Mouse (Mus musculus): Measurements from ENCODE around the gene Ankrd65. TPM values are rescaled to one million over a fixed set of nuclear protein-coding genes. Genes with fewer than 3 reads are reported as not detected.

Gene Ankrd65
- polyA plus RNA-seq (2014; fragmentation: Illumina TruSeq; extraction: RNeasy Lipid Tissue Mini Kit (QIAGEN cat#74804)) = not detected

DNA sequence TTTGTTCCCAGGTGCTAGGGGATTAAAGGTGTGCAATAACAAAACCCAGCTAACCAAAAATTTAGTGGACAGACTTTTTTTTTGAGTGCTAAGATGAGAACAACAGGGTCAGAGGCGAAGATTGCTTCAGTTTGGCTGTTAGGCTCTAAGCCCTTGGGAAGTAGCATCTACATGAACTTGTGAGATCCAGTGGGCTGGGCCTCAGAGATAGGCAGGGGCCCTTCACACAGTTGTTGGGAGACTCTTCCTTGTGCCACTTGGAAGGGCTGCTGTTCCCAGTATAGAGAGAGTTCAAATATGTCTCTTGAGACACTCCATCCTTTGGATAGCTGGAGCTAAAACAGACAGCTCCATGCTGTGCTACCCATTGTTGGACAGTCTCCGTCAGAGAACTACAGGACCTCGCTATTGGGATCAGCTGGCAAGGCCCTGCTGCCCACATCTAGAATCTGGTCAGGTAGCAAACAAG is at the start of gene Ankrd65:
Gene Ankrd65, plus strand, starts transcription at position 419 of the 469 bp plus-strand sequence.

DNA sequence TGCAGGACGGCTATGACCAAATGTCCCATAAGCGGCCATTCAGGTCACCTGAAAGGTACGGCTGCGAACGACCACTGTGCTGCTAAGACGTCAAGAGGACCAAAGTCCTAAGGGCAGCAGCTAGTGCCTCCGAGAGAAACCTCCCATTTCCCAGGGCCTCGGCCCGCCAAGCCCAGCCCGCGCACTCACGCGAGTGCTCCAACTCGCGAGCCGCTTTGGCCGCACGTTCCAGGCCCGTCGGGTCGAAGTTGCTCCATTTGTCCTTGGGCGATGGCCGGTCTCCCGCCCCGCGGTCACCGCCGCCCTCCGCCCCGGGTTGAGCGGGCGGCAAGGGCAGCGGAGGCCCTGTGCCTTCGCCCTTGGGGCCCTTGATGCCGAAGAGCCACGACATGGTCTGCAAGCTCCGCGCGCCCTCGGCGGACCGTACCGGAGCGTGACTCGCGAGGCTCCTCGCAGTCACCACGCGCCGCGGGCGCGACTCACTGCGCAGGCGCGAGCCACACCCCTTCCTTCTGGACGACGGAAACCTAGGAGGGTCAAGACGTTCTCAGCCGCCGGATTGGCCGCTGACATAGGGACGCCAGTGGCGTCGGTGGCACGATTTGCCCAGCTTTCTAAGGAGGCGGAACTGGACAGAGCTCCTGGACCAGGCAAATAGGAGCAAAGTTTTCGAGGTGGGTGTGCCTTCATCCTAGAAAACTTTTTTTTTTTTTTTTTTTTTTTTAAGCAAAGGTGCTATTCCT is 29.5 kb upstream of the Ankrd65 start, which contains the start of gene Atad3a:
Gene Atad3a, minus strand, starts transcription at position 481 of the 743 bp plus-strand sequence.

DNA sequence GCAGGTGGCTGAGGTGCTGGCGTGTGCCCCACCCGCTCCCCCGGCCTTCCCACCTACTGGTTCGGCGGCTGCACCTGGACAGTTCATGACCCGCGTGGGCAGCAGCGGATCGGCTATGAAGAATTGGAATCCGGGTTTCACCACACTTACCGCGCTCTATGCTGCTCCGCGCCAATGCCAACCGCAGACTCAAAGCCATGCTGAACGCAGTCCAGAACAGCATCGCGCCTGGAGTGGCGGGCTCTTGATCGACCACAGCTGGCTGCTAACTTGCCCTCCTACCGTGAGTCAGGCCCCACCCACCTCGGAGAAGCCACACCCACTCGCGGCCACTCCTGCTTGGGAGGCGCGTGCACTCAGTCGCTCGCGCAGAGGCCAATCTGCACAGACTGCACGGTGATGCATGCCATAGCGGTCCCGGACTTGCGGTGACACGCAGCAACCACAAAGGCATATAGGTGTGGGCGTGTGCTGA is 15.9 kb upstream of the Ankrd65 start, which contains the start of gene Vwa1:
Gene Vwa1, minus strand, starts transcription at position 419 of the 475 bp plus-strand sequence.

DNA sequence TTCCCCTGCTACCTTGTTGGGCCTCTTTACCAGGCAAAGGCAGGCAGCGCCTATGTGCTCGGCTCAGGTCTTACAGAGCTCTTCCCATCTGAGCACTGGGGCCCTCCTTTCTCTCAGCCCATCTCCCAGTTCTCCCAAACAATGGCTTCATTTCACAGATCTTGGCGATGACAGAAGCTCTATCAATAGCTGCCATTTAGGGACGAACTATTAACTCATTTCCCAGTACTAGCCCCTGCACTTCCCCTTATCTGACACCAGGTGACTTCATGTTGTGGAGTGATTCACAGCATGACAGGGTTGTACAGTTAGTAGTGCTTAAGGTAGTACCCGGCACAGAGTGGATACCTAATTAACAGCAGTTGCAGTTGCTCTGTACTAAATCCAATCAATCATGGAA is 4.4 kb upstream of the Ankrd65 start, which contains the start of gene Tmem88b:
Gene Tmem88b, minus strand, starts transcription at position 56 of the 400 bp plus-strand sequence.

DNA sequence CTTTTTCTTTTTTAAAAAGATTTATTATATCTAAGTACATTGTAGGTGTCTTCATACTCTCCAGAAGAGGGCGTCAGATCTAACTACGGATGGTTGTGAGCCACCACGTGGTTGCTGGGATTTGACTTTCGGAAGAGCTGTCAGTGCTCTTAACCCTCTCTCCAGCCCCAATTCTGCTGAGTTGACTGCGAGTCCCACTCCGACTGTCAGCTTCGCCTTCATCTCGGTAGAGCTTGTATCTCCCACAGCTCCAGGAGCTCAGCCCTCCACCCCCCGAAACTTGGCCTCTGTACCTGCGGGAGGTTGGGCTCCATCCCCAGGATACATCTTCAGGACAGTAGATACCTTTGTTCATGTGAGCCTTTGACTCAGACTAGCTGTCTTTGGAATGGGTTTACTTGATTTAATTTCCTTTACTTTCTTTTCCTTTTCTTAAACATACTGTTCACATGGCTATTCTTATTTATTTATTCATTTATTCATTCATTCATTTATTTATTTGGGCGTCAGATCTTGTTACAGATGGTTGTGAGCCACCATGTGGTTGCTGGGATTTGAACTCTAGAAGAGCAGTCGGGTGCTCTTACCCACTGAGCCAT is 12.6 kb downstream of the Ankrd65 start, which contains the start of gene Mrpl20:
Gene Mrpl20, plus strand, starts transcription at position 138 of the 599 bp plus-strand sequence.

DNA sequence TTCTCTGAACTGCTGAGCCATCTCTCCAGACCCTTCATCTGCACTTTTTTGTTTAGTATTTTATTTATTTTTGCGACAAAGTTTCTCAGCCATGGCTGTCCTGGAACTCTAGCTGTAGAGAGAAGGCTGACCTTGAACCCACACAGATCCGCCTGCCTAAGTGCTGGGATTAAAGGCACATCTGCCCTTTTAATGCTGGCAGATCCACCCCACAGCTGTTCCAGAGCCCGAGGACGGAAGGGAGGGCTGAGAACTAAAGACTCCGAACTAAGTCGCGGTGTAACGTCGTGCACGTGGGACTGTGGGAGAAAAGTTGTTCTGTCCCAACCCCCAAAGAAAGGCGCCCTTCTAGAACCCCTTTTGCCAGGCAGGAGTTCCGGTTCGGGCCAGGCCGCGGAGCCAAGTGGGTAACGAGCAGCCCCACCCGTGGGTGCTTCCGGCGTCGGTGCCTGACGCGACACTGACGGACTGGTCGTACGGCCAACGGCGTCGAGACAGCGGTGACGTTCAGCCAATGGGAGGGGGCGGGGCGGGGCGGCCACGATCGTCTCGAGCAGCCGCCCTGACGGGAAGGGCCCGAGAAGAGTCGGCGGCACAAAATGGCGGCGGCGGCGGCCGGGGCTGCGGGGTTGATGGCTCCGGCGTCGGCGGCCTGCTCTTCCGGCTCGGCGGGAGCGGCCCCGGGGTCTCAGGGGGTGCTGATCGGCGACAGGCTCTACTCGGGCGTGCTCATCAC is 21.9 kb downstream of the Ankrd65 start, which contains the start of gene Ccnl2:
Gene Ccnl2, plus strand, starts transcription at position 561 of the 736 bp plus-strand sequence.

DNA sequence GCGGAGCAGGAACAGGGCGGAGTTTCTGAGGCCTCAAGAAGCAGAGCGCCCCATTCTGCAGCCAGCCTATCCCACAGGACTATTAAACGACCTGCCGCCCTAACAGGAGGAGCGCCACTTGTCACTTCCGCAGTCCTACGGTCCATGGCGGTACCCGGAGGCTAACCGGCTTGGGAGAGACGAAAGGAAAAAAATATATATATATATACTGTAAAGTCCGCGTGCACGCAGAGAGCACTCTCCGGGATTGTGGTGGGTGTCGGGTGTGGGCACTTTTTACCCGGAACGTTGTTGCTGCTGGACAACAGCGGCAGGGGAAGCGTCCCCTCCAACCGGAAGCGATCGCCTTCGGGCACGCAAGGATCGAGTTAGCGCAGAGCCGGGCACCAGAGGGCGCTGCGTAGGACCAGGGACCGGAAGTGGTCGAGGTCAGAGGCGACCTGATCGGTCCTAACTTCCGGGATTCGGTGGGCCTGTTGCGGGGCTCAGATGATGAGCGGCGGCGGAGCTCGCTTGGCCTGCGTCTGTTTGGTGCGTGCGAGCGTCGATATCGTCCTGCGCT is 41.0 kb downstream of the Ankrd65 start, which contains the start of gene Aurkaip1:
Gene Aurkaip1, plus strand, starts transcription at position 68 of the 562 bp plus-strand sequence.

DNA sequence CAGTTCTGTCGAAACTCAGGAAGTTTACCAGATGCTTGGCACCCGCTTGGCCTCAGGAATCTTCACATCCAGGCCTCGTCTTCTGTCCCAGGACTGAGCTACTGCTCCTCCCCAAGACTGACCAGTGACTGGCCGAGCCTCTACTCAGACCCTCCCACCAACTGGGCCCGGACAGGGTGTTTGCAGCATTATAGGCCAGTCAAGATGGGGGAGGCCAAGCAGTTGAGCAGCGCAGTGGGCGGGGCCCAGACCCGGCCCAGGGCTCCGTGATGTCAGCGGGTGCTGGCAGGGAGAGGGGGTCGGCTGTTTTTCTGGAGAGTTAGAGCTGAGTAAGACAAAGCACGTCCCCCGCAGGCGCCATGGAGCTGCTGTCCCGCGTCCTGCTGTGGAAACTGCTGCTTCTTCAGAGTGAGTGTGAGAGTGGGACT is 49.3 kb downstream of the Ankrd65 start, which contains the start of gene Mxra8:
Gene Mxra8, plus strand, starts transcription at position 198 of the 428 bp plus-strand sequence.

DNA sequence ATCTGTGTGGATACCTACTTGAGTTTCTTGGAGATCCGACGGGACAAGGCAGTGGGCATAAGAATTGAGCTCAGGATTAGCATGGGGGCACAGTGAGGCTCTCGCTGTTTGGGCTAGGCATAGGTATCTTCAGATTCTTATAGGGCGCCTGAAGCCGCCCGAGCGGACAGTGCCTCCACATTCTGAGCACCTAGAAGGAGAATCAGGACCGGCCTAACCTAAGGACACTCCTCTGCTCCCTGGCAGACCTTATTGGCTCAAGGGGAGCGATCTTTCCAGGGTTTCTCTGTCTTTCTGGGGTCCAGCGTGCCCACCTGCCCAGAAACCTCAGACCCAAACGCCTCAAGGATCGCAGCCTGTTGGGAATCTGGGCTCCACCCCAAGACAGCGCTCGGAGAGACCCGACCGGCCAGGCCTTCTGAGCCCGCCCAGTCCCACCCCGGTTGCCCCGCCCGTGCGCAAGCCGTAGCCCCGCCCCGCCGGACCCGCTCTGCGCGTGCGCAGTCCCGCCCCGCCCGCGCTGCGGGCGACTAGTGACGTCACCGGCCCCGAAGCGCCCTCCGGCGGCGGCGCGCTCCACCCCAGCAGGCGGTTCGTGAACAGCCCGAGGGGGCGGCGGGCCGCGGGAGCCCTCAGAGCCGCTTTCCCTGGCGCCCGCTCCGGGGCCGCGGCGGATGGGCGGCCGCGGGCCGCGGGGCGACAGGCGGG is 56.8 kb downstream of the Ankrd65 start, which contains the start of gene Dvl1:
Gene Dvl1, plus strand, starts transcription at position 532 of the 708 bp plus-strand sequence.

Other genes with a start within 250 kb of the Ankrd65 start
- gene Nadk, start 228.1 kb upstream of the Ankrd65 start, polyA plus RNA-seq (2014; fragmentation: Illumina TruSeq; extraction: RNeasy Lipid Tissue Mini Kit (QIAGEN cat#74804)) = 50.3 TPM
- gene Slc35e2, start 189.0 kb upstream of the Ankrd65 start, polyA plus RNA-seq (2014; fragmentation: Illumina TruSeq; extraction: RNeasy Lipid Tissue Mini Kit (QIAGEN cat#74804)) = 23.0 TPM
- 76.8 TPM for gene Cdk11b, start 165.6 kb upstream of the Ankrd65 start, polyA plus RNA-seq (2014; fragmentation: Illumina TruSeq; extraction: RNeasy Lipid Tissue Mini Kit (QIAGEN cat#74804))
- not detected for gene Gm10563, start 145.0 kb upstream of the Ankrd65 start, polyA plus RNA-seq (2014; fragmentation: Illumina TruSeq; extraction: RNeasy Lipid Tissue Mini Kit (QIAGEN cat#74804))
- 2.3 TPM for gene Mmp23, start 137.1 kb upstream of the Ankrd65 start, polyA plus RNA-seq (2014; fragmentation: Illumina TruSeq; extraction: RNeasy Lipid Tissue Mini Kit (QIAGEN cat#74804))
- gene Mib2, start 121.2 kb upstream of the Ankrd65 start, polyA plus RNA-seq (2014; fragmentation: Illumina TruSeq; extraction: RNeasy Lipid Tissue Mini Kit (QIAGEN cat#74804)) = 2.0 TPM
- 0.29 TPM for gene Fndc10, start 96.1 kb upstream of the Ankrd65 start, polyA plus RNA-seq (2014; fragmentation: Illumina TruSeq; extraction: RNeasy Lipid Tissue Mini Kit (QIAGEN cat#74804))
- 75.1 TPM for gene Ssu72, start 85.6 kb upstream of the Ankrd65 start, polyA plus RNA-seq (2014; fragmentation: Illumina TruSeq; extraction: RNeasy Lipid Tissue Mini Kit (QIAGEN cat#74804))
- not detected for gene Tmem240, start 55.6 kb upstream of the Ankrd65 start, polyA plus RNA-seq (2014; fragmentation: Illumina TruSeq; extraction: RNeasy Lipid Tissue Mini Kit (QIAGEN cat#74804))
- gene Atad3a, start 29.3 kb upstream of the Ankrd65 start, polyA plus RNA-seq (2014; fragmentation: Illumina TruSeq; extraction: RNeasy Lipid Tissue Mini Kit (QIAGEN cat#74804)) = 5.5 TPM
- gene Vwa1, start 15.7 kb upstream of the Ankrd65 start, polyA plus RNA-seq (2014; fragmentation: Illumina TruSeq; extraction: RNeasy Lipid Tissue Mini Kit (QIAGEN cat#74804)) = 1.6 TPM
- gene Tmem88b, start 4.6 kb upstream of the Ankrd65 start, polyA plus RNA-seq (2014; fragmentation: Illumina TruSeq; extraction: RNeasy Lipid Tissue Mini Kit (QIAGEN cat#74804)) = 0.77 TPM
- gene Mrpl20, start 12.4 kb downstream of the Ankrd65 start, polyA plus RNA-seq (2014; fragmentation: Illumina TruSeq; extraction: RNeasy Lipid Tissue Mini Kit (QIAGEN cat#74804)) = 34.3 TPM
- gene Ccnl2, start 22.1 kb downstream of the Ankrd65 start, polyA plus RNA-seq (2014; fragmentation: Illumina TruSeq; extraction: RNeasy Lipid Tissue Mini Kit (QIAGEN cat#74804)) = 39.8 TPM
- 3.9 TPM for gene Aurkaip1, start 40.8 kb downstream of the Ankrd65 start, polyA plus RNA-seq (2014; fragmentation: Illumina TruSeq; extraction: RNeasy Lipid Tissue Mini Kit (QIAGEN cat#74804))
- gene Mxra8, start 49.2 kb downstream of the Ankrd65 start, polyA plus RNA-seq (2014; fragmentation: Illumina TruSeq; extraction: RNeasy Lipid Tissue Mini Kit (QIAGEN cat#74804)) = 108 TPM
- gene Dvl1, start 57.0 kb downstream of the Ankrd65 start, polyA plus RNA-seq (2014; fragmentation: Illumina TruSeq; extraction: RNeasy Lipid Tissue Mini Kit (QIAGEN cat#74804)) = 0.94 TPM
- not detected for gene Tas1r3, start 72.9 kb downstream of the Ankrd65 start, polyA plus RNA-seq (2014; fragmentation: Illumina TruSeq; extraction: RNeasy Lipid Tissue Mini Kit (QIAGEN cat#74804))
- 3.6 TPM for gene Cptp, start 79.0 kb downstream of the Ankrd65 start, polyA plus RNA-seq (2014; fragmentation: Illumina TruSeq; extraction: RNeasy Lipid Tissue Mini Kit (QIAGEN cat#74804))
- gene Ints11, start 79.1 kb downstream of the Ankrd65 start, polyA plus RNA-seq (2014; fragmentation: Illumina TruSeq; extraction: RNeasy Lipid Tissue Mini Kit (QIAGEN cat#74804)) = 2.1 TPM
- 0.77 TPM for gene Pusl1, start 101.3 kb downstream of the Ankrd65 start, polyA plus RNA-seq (2014; fragmentation: Illumina TruSeq; extraction: RNeasy Lipid Tissue Mini Kit (QIAGEN cat#74804))
- gene Acap3, start 101.4 kb downstream of the Ankrd65 start, polyA plus RNA-seq (2014; fragmentation: Illumina TruSeq; extraction: RNeasy Lipid Tissue Mini Kit (QIAGEN cat#74804)) = 0.48 TPM
- 88.7 TPM for gene Ube2j2, start 153.4 kb downstream of the Ankrd65 start, polyA plus RNA-seq (2014; fragmentation: Illumina TruSeq; extraction: RNeasy Lipid Tissue Mini Kit (QIAGEN cat#74804))
- gene C1qtnf12, start 171.9 kb downstream of the Ankrd65 start, polyA plus RNA-seq (2014; fragmentation: Illumina TruSeq; extraction: RNeasy Lipid Tissue Mini Kit (QIAGEN cat#74804)) = 6.4 TPM
- gene B3galt6, start 202.2 kb downstream of the Ankrd65 start, polyA plus RNA-seq (2014; fragmentation: Illumina TruSeq; extraction: RNeasy Lipid Tissue Mini Kit (QIAGEN cat#74804)) = 12.3 TPM
- gene Sdf4, start 202.4 kb downstream of the Ankrd65 start, polyA plus RNA-seq (2014; fragmentation: Illumina TruSeq; extraction: RNeasy Lipid Tissue Mini Kit (QIAGEN cat#74804)) = 181 TPM
- not detected for gene Tnfrsf4, start 223.4 kb downstream of the Ankrd65 start, polyA plus RNA-seq (2014; fragmentation: Illumina TruSeq; extraction: RNeasy Lipid Tissue Mini Kit (QIAGEN cat#74804))
- not detected for gene Tnfrsf18, start 235.7 kb downstream of the Ankrd65 start, polyA plus RNA-seq (2014; fragmentation: Illumina TruSeq; extraction: RNeasy Lipid Tissue Mini Kit (QIAGEN cat#74804))

Data from ovary, adult 10 weeks (tissue).